Mouse (Mus musculus): ENCODE measurements around the gene Oard1. TPM values are rescaled to one million over a fixed set of nuclear protein-coding genes. Genes with fewer than 3 reads are reported as not detected.

The Oard1 gene
- total RNA-seq, 2 experiments from 2014 or later = 12.3 to 17.4 TPM

Other genes with a start within 250 kb of the Oard1 start
- gene A530064D06Rik, start 242.7 kb upstream of the Oard1 start, total RNA-seq (2021) = not detected
- gene Trem1, start 177.2 kb upstream of the Oard1 start, total RNA-seq (2021) = not detected
- not detected for gene Trem3, start 162.2 kb upstream of the Oard1 start, total RNA-seq (2021)
- not detected for gene Treml4, start 145.7 kb upstream of the Oard1 start, total RNA-seq (2021)
- gene Treml2, start 110.5 kb upstream of the Oard1 start, total RNA-seq (2021) = under 1 TPM in 1 of 2 experiments, not detected in 1; 0.12 TPM
- gene B430306N03Rik, start 93.9 kb upstream of the Oard1 start, total RNA-seq (2021) = under 1 TPM in 1 of 2 experiments, not detected in 1; 0.05 TPM
- gene Trem2, start 63.6 kb upstream of the Oard1 start, total RNA-seq (2021) = under 1 TPM in 1 of 2 experiments, not detected in 1; 0.97 TPM
- gene Treml1, start 50.1 kb upstream of the Oard1 start, total RNA-seq (2021) = under 1 TPM in 1 of 2 experiments, not detected in 1; 0.19 TPM
- gene Nfya, start 108 bp upstream of the Oard1 start, total RNA-seq (2021) = 1 to 10 TPM; 5.4 to 7.3 TPM
- gene Apobec2, start 22.9 kb downstream of the Oard1 start, total RNA-seq (2021) = 100 to 1,000 TPM; 411 to 558 TPM
- not detected for gene Tspo2, start 41.5 kb downstream of the Oard1 start, total RNA-seq (2021)
- not detected for gene Unc5cl, start 44.9 kb downstream of the Oard1 start, total RNA-seq (2021)

Data from gastrocnemius, adult 18-20 months (tissue).